Mouse (Mus musculus): Measurements from ENCODE around the gene Ccdc103. TPM values are rescaled to one million over a fixed set of nuclear protein-coding genes. Genes with fewer than 3 reads are reported as not detected.

The Ccdc103 gene
- 1.8 and 2.3 TPM in 2 replicates for polyA plus RNA-seq (2015; fragmentation: Nextera tagmentation; extraction: Ambion mirVana)

GRCm38 (mm10) chr11:102880585-102881313 is at the start of gene Ccdc103, which contains the start of gene Eftud2:
Gene Ccdc103 (plus strand): TSS chr11:102881204.
Gene Eftud2 (minus strand): TSS chr11:102880985.
- Histone ChIP-seq H3K4me2 (replicated peaks) (peak within 1 kb of the TSS; percentile 75), H3K27ac (peak within 1 kb of the TSS; percentile 81), H3K36me3 (peaks cover 17% of the 10 kb centered on the region), H3K27me3 (0 out of 2 replicates have a peak, but pooled peaks cover 5% of the 10 kb centered on the region), H3K9ac (replicated peaks) (peak within 1 kb of the TSS; percentile 82), H3K4me1 (replicated peaks) (peaks cover 20% of the 10 kb centered on the region), H3K4me3 (replicated peaks) (peak within 1 kb of the TSS; percentile 73), H3K9me3 (no peaks in the 10 kb centered on the region)
- ATAC-seq = peak; percentile 95
- WGBS = under 1% methylated on average over 62 of the region's 62 CpGs

GRCm38 (mm10) chr11:102832700-102833297 is 48.2 kb upstream of the Ccdc103 start:
- H3K36me3 ChIP-seq = peaks cover 15% of the 10 kb centered on the region
- no peaks in the 10 kb centered on the region for H3K27me3 ChIP-seq
- WGBS = 74% methylated on average over 18 of the region's 18 CpGs
- no peak overlapping the region for H3K9ac ChIP-seq (replicated peaks)
- no peak overlapping the region for H3K4me2 ChIP-seq (replicated peaks)
- no peak overlapping the region for H3K27ac ChIP-seq
- no peaks in the 10 kb centered on the region for H3K4me1 ChIP-seq (replicated peaks)
- no peak overlapping the region for H3K4me3 ChIP-seq (replicated peaks)
- no peak for ATAC-seq
- H3K9me3 ChIP-seq = 0 out of 2 replicates have a peak, but pooled peaks cover 4% of the 10 kb centered on the region

GRCm38 (mm10) chr11:102834219-102834618 is 46.8 kb upstream of the Ccdc103 start:
- Histone ChIP-seq H3K36me3 (peaks cover 29% of the 10 kb centered on the region), H3K9ac (replicated peaks) (no peak overlapping the region), H3K9me3 (no peaks in the 10 kb centered on the region), H3K4me3 (replicated peaks) (no peak overlapping the region), H3K4me2 (replicated peaks) (no peak overlapping the region), H3K27ac (no peak overlapping the region), H3K4me1 (replicated peaks) (no peaks in the 10 kb centered on the region), H3K27me3 (no peaks in the 10 kb centered on the region)
- 83% methylated on average over 10 of the region's 10 CpGs for WGBS
- ATAC-seq = no peak

- no peak within 1 kb of the TSS for H3K4me3 ChIP-seq (replicated peaks)
- no peak for ATAC-seq
- H3K9me3 ChIP-seq = no peaks in the 10 kb centered on the region
- peaks cover 42% of the 10 kb centered on the region for H3K36me3 ChIP-seq
- H3K4me1 ChIP-seq (replicated peaks) = no peaks in the 10 kb centered on the region
- H3K4me2 ChIP-seq (replicated peaks) = no peak within 1 kb of the TSS
- WGBS = 82% methylated on average over 4 of the region's 4 CpGs
- H3K27me3 ChIP-seq = no peaks in the 10 kb centered on the region
- H3K27ac ChIP-seq = no peak within 1 kb of the TSS
- no peak within 1 kb of the TSS for H3K9ac ChIP-seq (replicated peaks)
These were observed 45.5 kb upstream of the Ccdc103 start, which contains the start of gene Higd1b for GRCm38 (mm10) chr11:102835549-102835948. Gene Higd1b (plus strand): TSS chr11:102835849.

- Histone ChIP-seq H3K36me3 (peaks cover 48% of the 10 kb centered on the region), H3K27me3 (no peaks in the 10 kb centered on the region), H3K4me2 (replicated peaks) (no peak overlapping the region), H3K4me3 (replicated peaks) (no peak overlapping the region), H3K9me3 (no peaks in the 10 kb centered on the region), H3K4me1 (replicated peaks) (no peaks in the 10 kb centered on the region), H3K27ac (no peak overlapping the region), H3K9ac (replicated peaks) (no peak overlapping the region)
- ATAC-seq = no peak
- WGBS = 94% methylated on average over 9 of the region's 9 CpGs
These were observed 44.9 kb upstream of the Ccdc103 start for GRCm38 (mm10) chr11:102836146-102836545.

- WGBS = 94% methylated on average over 1 of the region's 1 CpGs
- no peak overlapping the region for H3K27ac ChIP-seq
- peaks cover 60% of the 10 kb centered on the region for H3K36me3 ChIP-seq
These were observed 43.6 kb upstream of the Ccdc103 start for GRCm38 (mm10) chr11:102837385-102837784.

GRCm38 (mm10) chr11:102838126-102838525 is 42.9 kb upstream of the Ccdc103 start:
- Histone ChIP-seq H3K4me1 (replicated peaks) (no peaks in the 10 kb centered on the region), H3K36me3 (peaks cover 67% of the 10 kb centered on the region), H3K27me3 (no peaks in the 10 kb centered on the region), H3K4me3 (replicated peaks) (no peak overlapping the region), H3K9me3 (no peaks in the 10 kb centered on the region), H3K4me2 (replicated peaks) (no peak overlapping the region), H3K9ac (replicated peaks) (no peak overlapping the region), H3K27ac (no peak overlapping the region)
- no peak for ATAC-seq
- WGBS = 95% methylated on average over 2 of the region's 2 CpGs

More at GRCm38 (mm10) chr11:102837385-102837784, 43.6 kb upstream of the Ccdc103 start:
- H3K9ac ChIP-seq (replicated peaks) = no peak overlapping the region
- H3K9me3 ChIP-seq = no peaks in the 10 kb centered on the region
- H3K4me3 ChIP-seq (replicated peaks) = no peak overlapping the region
- no peak for ATAC-seq
- H3K27me3 ChIP-seq = no peaks in the 10 kb centered on the region
- no peak overlapping the region for H3K4me2 ChIP-seq (replicated peaks)
- H3K4me1 ChIP-seq (replicated peaks) = no peaks in the 10 kb centered on the region

GRCm38 (mm10) chr11:102838616-102839150 is 42.3 kb upstream of the Ccdc103 start:
- no peak overlapping the region for H3K27ac ChIP-seq
- no peak overlapping the region for H3K4me3 ChIP-seq (replicated peaks)
- no peak overlapping the region for H3K4me2 ChIP-seq (replicated peaks)
- H3K36me3 ChIP-seq = peaks cover 73% of the 10 kb centered on the region
- no peaks in the 10 kb centered on the region for H3K4me1 ChIP-seq (replicated peaks)
- WGBS = 90% methylated on average over 9 of the region's 9 CpGs
- H3K27me3 ChIP-seq = no peaks in the 10 kb centered on the region
- no peak for ATAC-seq
- no peaks in the 10 kb centered on the region for H3K9me3 ChIP-seq
- no peak overlapping the region for H3K9ac ChIP-seq (replicated peaks)

- no peaks in the 10 kb centered on the region for H3K27me3 ChIP-seq
- ATAC-seq = no peak
- H3K9me3 ChIP-seq = no peaks in the 10 kb centered on the region
- no peak overlapping the region for H3K9ac ChIP-seq (replicated peaks)
- H3K4me3 ChIP-seq (replicated peaks) = no peak overlapping the region
- WGBS = 92% methylated on average over 10 of the region's 10 CpGs
- no peak overlapping the region for H3K27ac ChIP-seq
- H3K4me2 ChIP-seq (replicated peaks) = no peak overlapping the region
- H3K4me1 ChIP-seq (replicated peaks) = no peaks in the 10 kb centered on the region
- H3K36me3 ChIP-seq = peaks cover 100% of the 10 kb centered on the region
These were observed 35.1 kb upstream of the Ccdc103 start for GRCm38 (mm10) chr11:102845926-102846325.

- H3K4me2 ChIP-seq (replicated peaks) = no peak overlapping the region
- H3K4me1 ChIP-seq (replicated peaks) = no peaks in the 10 kb centered on the region
- peaks cover 97% of the 10 kb centered on the region for H3K36me3 ChIP-seq
- H3K27me3 ChIP-seq = no peaks in the 10 kb centered on the region
- 0 out of 2 replicates have a peak, but pooled peaks have one; percentile 62 for ATAC-seq
- H3K4me3 ChIP-seq (replicated peaks) = no peak overlapping the region
- no peak overlapping the region for H3K27ac ChIP-seq
- 77% methylated on average over 5 of the region's 5 CpGs for WGBS
- no peaks in the 10 kb centered on the region for H3K9me3 ChIP-seq
- H3K9ac ChIP-seq (replicated peaks) = no peak overlapping the region
These were observed 29.1 kb upstream of the Ccdc103 start for GRCm38 (mm10) chr11:102851883-102852282.

GRCm38 (mm10) chr11:102853760-102854159 is 27.2 kb upstream of the Ccdc103 start:
- no peaks in the 10 kb centered on the region for H3K4me1 ChIP-seq (replicated peaks)
- no peaks in the 10 kb centered on the region for H3K9me3 ChIP-seq
- H3K27me3 ChIP-seq = no peaks in the 10 kb centered on the region
- H3K36me3 ChIP-seq = peaks cover 97% of the 10 kb centered on the region
- no peak overlapping the region for H3K4me3 ChIP-seq (replicated peaks)
- no peak overlapping the region for H3K9ac ChIP-seq (replicated peaks)
- no peak overlapping the region for H3K27ac ChIP-seq
- ATAC-seq = no peak
- no peak overlapping the region for H3K4me2 ChIP-seq (replicated peaks)

GRCm38 (mm10) chr11:102855941-102856340 is 25.1 kb upstream of the Ccdc103 start:
- no peak overlapping the region for H3K4me2 ChIP-seq (replicated peaks)

More at GRCm38 (mm10) chr11:102855941-102856340, 25.1 kb upstream of the Ccdc103 start:
- no peak for ATAC-seq
- Histone ChIP-seq H3K4me1 (replicated peaks) (no peaks in the 10 kb centered on the region), H3K9ac (replicated peaks) (no peak overlapping the region), H3K36me3 (peaks cover 97% of the 10 kb centered on the region), H3K9me3 (no peaks in the 10 kb centered on the region), H3K4me3 (replicated peaks) (no peak overlapping the region), H3K27me3 (no peaks in the 10 kb centered on the region), H3K27ac (no peak overlapping the region)
- WGBS = 90% methylated on average over 6 of the region's 6 CpGs

Data from midbrain, embryonic 13.5 days (tissue).